Mouse (Mus musculus): Measurements from ENCODE around the gene Col25a1. TPM values are rescaled to one million over a fixed set of nuclear protein-coding genes. Genes with fewer than 3 reads are reported as not detected.

The Col25a1 gene
- polyA plus RNA-seq, 1 experiment = 0.04 TPM

DNA sequence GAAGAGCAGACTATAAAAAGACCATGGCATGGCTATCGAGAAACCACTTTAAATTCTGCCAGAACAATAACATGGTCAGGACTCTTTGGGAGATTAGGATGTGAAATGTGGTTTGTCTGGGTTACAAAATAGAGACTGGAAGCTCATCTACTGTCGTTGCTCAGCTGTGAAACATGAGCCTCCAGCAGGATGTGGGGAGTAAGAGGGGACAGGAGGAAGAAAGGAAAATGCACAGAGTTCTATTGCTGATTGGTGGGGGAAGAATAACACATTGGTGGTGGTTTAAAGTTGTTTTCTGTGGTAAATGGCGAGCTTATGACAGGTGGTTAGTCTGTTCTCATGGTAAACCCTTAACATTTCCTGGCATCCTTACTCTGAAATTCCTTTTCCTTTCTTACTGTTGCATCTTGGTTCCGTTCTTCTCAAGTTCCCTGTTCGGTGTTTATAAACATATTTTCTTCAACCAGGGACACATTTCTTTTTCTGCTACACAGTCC lies 87.0 kb downstream of the Col25a1 start:
- no peak overlapping the region for H3K4me3 ChIP-seq (ENCODE audit: low read depth, low read length)
- H3K27ac ChIP-seq (ENCODE audit: insufficient read depth, low read depth, low read length) = peak overlapping the region; percentile 45; the same call in 1 of the 2 replicates
- H3K27me3 ChIP-seq (ENCODE audit: control insufficient read depth, insufficient read depth, low read length) = no peaks in the 10 kb centered on the region
- TF ChIP-seq POLR2A (IDR thresholded peaks at IDR 0.05; ENCODE audit: low read depth, low read length) = no peak
- TF ChIP-seq CTCF (IDR thresholded peaks at IDR 0.05; ENCODE audit: extremely low read depth, insufficient read length, insufficient replicate concordance, low read depth, low read length) = no peak
- H3K4me1 ChIP-seq (ENCODE audit: control insufficient read depth, insufficient read depth, insufficient read length, low read length) = peaks cover 19% of the 10 kb centered on the region
- 69% methylated on average over 5 of the region's 5 CpGs for WGBS
- no peaks in the 10 kb centered on the region for H3K36me3 ChIP-seq (ENCODE audit: control insufficient read depth, insufficient read depth, low read length)

DNA sequence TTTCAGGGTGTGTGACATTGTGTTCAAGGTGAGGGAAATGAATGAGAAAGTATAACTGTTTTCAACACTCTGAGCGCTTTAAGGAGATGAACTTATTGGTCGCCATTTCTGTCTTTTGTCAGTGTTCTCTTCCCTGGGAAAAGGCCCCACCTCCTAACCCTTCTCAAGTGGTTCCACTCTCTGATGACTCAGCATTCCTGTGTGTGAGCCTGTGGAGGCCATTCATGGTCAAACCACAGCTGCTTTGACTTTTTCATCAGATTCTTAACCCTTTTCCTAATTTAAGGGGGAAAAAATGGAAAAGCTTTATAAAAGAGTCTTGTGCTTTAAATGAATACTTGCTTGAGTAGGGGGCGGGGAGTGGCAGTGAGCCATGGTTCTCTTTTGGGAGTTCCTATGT lies 89.5 kb downstream of the Col25a1 start:
- WGBS = 94% methylated on average over 3 of the region's 3 CpGs
- Histone ChIP-seq H3K36me3 (ENCODE audit: control insufficient read depth, insufficient read depth, low read length) (no peaks in the 10 kb centered on the region), H3K4me1 (ENCODE audit: control insufficient read depth, insufficient read depth, insufficient read length, low read length) (peaks cover 13% of the 10 kb centered on the region), H3K27me3 (ENCODE audit: control insufficient read depth, insufficient read depth, low read length) (no peaks in the 10 kb centered on the region), H3K4me3 (ENCODE audit: low read depth, low read length) (no peak overlapping the region), H3K27ac (ENCODE audit: insufficient read depth, low read depth, low read length) (no peak overlapping the region)
- no peak for TF ChIP-seq POLR2A (IDR thresholded peaks at IDR 0.05; ENCODE audit: low read depth, low read length)
- no peak for TF ChIP-seq CTCF (IDR thresholded peaks at IDR 0.05; ENCODE audit: extremely low read depth, insufficient read length, insufficient replicate concordance, low read depth, low read length)

DNA sequence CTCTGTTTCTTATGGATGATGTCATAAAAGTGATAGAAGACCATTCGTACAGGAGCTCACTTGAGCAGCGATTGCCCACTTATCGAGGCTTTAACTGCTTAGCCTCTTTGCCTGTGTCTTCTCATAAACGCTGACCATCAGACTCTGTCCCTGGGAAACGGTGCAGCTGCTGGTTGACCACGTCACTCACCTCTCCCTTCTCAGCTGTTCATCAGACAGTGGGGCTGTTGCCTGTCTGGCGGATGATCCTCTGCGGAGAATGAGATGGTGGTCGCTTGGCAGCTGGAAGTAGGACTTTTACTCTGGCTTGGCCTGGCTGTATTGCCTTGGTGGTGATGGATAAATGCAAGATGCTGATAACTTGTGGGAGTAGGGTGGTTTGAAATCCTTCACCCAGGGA lies 96.9 kb downstream of the Col25a1 start:
- Histone ChIP-seq H3K4me3 (ENCODE audit: low read depth, low read length) (no peak overlapping the region), H3K27ac (ENCODE audit: insufficient read depth, low read depth, low read length) (no peak overlapping the region), H3K4me1 (ENCODE audit: control insufficient read depth, insufficient read depth, insufficient read length, low read length) (no peaks in the 10 kb centered on the region), H3K36me3 (ENCODE audit: control insufficient read depth, insufficient read depth, low read length) (no peaks in the 10 kb centered on the region), H3K27me3 (ENCODE audit: control insufficient read depth, insufficient read depth, low read length) (no peaks in the 10 kb centered on the region)
- TF ChIP-seq POLR2A (IDR thresholded peaks at IDR 0.05; ENCODE audit: low read depth, low read length) (no peak), CTCF (IDR thresholded peaks at IDR 0.05; ENCODE audit: extremely low read depth, insufficient read length, insufficient replicate concordance, low read depth, low read length) (no peak)
- WGBS = 91% methylated on average over 9 of the region's 9 CpGs

DNA sequence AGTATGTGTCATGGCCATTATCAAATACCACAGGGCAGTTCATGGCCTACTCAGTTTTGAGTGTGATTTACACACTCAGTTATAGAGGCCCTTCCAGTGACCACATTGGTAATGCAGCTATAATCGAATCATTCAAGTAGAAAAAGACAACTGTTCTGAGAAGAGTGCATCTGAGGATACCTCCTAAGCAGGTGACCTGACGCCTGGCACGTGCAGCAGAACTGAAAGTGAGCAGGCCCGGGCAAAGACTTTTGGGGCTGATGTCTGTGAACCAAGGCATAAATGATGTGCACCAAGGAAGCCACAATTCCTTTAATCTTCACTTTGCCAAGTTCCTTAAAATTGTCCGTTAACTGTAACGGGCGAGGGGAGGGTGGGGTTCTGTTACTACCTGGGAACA lies 101.6 kb downstream of the Col25a1 start:
- Histone ChIP-seq H3K27ac (ENCODE audit: insufficient read depth, low read depth, low read length) (no peak overlapping the region), H3K4me3 (ENCODE audit: low read depth, low read length) (no peak overlapping the region), H3K27me3 (ENCODE audit: control insufficient read depth, insufficient read depth, low read length) (no peaks in the 10 kb centered on the region), H3K36me3 (ENCODE audit: control insufficient read depth, insufficient read depth, low read length) (no peaks in the 10 kb centered on the region), H3K4me1 (ENCODE audit: control insufficient read depth, insufficient read depth, insufficient read length, low read length) (no peaks in the 10 kb centered on the region)
- TF ChIP-seq POLR2A (IDR thresholded peaks at IDR 0.05; ENCODE audit: low read depth, low read length) = no peak
- TF ChIP-seq CTCF (IDR thresholded peaks at IDR 0.05; ENCODE audit: extremely low read depth, insufficient read length, insufficient replicate concordance, low read depth, low read length) = no peak
- WGBS = 88% methylated on average over 7 of the region's 7 CpGs

DNA sequence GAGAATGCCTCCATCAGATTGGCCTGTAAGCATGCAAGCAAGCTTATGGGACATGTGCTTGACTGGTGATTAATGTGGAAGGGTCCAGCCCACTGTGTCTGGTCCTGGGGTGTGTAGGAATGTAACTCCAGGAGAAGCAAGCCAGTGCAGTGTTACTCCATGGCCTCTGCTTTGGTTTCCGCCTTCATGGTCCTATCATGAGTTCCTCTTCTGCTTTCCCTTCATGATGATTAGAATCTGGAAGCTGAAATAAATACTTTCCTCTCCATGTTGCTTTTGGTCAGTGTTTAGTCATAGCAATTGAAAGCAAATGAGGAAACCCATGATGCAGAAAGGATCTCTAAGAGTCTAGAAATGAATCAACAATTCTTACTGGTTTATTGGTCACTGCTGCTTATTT lies 103.9 kb downstream of the Col25a1 start:
- no peaks in the 10 kb centered on the region for H3K36me3 ChIP-seq (ENCODE audit: control insufficient read depth, insufficient read depth, low read length)
- no peak overlapping the region for H3K27ac ChIP-seq (ENCODE audit: insufficient read depth, low read depth, low read length)
- WGBS = 82% methylated on average over 1 of the region's 1 CpGs
- no peaks in the 10 kb centered on the region for H3K27me3 ChIP-seq (ENCODE audit: control insufficient read depth, insufficient read depth, low read length)
- H3K4me1 ChIP-seq (ENCODE audit: control insufficient read depth, insufficient read depth, insufficient read length, low read length) = no peaks in the 10 kb centered on the region
- H3K4me3 ChIP-seq (ENCODE audit: low read depth, low read length) = no peak overlapping the region
- TF ChIP-seq CTCF (IDR thresholded peaks at IDR 0.05; ENCODE audit: extremely low read depth, insufficient read length, insufficient replicate concordance, low read depth, low read length) (no peak), POLR2A (IDR thresholded peaks at IDR 0.05; ENCODE audit: low read depth, low read length) (no peak)

DNA sequence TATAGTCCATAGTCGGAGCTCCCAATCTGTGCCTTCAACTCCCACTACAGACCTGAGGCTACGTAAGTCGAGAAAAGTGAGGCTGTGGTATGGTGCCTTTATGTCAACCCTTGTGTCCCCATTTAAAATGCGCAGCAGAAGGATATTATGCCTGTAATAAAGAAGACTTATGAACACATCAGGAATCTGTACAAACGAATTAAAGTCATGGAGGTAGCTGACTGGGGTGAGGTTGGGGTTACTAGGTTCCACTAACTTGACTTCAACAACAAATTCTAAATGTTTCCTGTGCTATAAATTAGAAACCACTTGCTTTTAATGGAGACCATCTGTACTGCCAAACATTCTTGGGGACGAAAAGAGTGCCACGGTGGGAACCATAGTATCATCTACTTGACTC lies 104.8 kb downstream of the Col25a1 start:
- Histone ChIP-seq H3K27me3 (ENCODE audit: control insufficient read depth, insufficient read depth, low read length) (no peaks in the 10 kb centered on the region), H3K4me1 (ENCODE audit: control insufficient read depth, insufficient read depth, insufficient read length, low read length) (no peaks in the 10 kb centered on the region), H3K4me3 (ENCODE audit: low read depth, low read length) (no peak overlapping the region), H3K27ac (ENCODE audit: insufficient read depth, low read depth, low read length) (no peak overlapping the region), H3K36me3 (ENCODE audit: control insufficient read depth, insufficient read depth, low read length) (no peaks in the 10 kb centered on the region)
- TF ChIP-seq CTCF (IDR thresholded peaks at IDR 0.05; ENCODE audit: extremely low read depth, insufficient read length, insufficient replicate concordance, low read depth, low read length) = no peak
- TF ChIP-seq POLR2A (IDR thresholded peaks at IDR 0.05; ENCODE audit: low read depth, low read length) = no peak
- 88% methylated on average over 7 of the region's 7 CpGs for WGBS

DNA sequence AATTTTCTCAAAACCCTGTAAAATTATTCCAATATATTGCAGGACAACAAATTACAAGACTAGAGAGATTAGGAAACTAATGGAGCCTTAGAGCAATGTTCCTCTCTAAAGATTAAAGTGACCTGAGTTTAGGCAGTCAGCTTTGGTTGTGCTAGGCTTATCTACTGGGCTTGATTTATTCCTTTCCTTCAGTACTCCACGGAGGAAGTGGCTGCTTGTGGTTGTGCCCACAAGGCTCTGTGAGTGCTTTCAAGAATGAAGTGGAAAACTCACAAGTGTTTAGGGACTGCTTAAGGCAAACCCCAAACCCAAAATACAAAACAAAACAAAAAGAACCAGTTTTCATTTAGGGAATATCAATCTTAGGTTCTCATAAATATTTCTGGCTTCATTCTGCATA lies 106.6 kb downstream of the Col25a1 start:
- no peak for TF ChIP-seq CTCF (IDR thresholded peaks at IDR 0.05; ENCODE audit: extremely low read depth, insufficient read length, insufficient replicate concordance, low read depth, low read length)
- TF ChIP-seq POLR2A (IDR thresholded peaks at IDR 0.05; ENCODE audit: low read depth, low read length) = no peak
- Histone ChIP-seq H3K27me3 (ENCODE audit: control insufficient read depth, insufficient read depth, low read length) (no peaks in the 10 kb centered on the region), H3K4me1 (ENCODE audit: control insufficient read depth, insufficient read depth, insufficient read length, low read length) (no peaks in the 10 kb centered on the region), H3K36me3 (ENCODE audit: control insufficient read depth, insufficient read depth, low read length) (no peaks in the 10 kb centered on the region), H3K27ac (ENCODE audit: insufficient read depth, low read depth, low read length) (no peak overlapping the region), H3K4me3 (ENCODE audit: low read depth, low read length) (no peak overlapping the region)
- 29% methylated on average over 1 of the region's 1 CpGs for WGBS
